Mouse (Mus musculus) liver, embryonic 14 days (tissue): ENCODE results near the gene Grwd1. TPM values are rescaled to one million over a fixed set of nuclear protein-coding genes. Genes with fewer than 3 reads are reported as not detected.

Source experiments
- polyA plus RNA-seq: library from polyadenylated mRNA; depleted of rRNA; stranded (reverse); fragments of >200 nt; gene quantifications from 2 replicates; pipeline ENCODE4 v1.2.3, GENCODE M21; 2012; rRNA removed

Grwd1 gene
- 11.5 and 14.3 TPM in 2 replicates for polyA plus RNA-seq

DNA sequence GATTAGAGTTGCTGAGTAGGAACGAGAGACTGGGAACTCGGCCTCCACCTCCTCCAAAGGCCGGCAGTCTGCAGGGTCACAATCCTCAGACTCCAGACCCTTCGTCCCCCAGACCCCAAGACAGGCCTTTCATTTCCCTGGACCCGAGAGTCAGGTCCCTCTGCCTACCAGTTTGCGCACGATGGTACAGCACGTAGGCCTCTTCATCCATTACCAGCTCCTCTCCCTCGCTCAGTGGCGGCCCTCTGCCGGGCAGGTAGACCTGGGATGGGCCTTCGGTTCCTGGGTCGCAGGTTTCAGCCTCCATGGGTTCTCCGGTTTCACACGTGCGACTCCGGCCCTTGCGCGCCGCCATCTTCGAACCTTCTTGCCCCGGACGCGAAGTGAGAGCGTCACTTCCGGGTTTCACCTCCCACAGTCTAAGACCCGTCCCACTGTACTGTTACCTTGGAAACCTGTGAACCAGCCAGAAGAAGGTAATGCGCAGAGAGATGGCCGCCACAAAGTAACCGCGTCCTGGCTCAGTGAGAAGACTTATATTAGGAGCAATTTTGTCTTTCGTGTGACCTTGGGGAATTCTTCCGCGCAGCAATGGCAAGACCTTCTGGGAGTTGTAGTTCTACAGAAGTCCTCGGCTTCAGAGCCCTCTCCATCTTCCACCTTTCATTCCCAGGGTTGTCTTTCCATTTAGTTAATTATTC lies at the start of gene Grwd1:
Gene Grwd1, minus strand, starts transcription at position 518 of the 701 bp plus-strand sequence.

DNA sequence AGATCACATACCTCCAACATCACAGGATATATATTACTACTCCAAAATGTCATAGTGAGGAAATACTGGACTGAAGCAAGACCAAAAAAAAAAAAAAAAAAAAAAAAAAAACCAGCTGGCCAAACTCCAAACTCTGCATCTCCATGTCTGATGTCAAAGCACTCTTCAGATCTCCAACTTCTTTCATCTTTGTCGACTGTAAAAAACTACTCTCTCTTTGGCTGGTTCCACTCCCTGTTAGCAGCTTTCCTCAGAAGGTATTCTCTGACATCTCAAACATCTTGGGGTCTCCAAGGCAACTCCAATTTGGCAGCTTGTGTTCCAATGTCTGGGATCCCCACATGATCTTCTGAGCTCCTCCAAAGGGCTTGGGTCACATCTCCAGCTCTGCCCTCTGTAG lies 47.5 kb upstream of the Grwd1 start, which contains the start of gene Grin2d:
Gene Grin2d, minus strand, starts transcription at position 101 of the 400 bp plus-strand sequence.

DNA sequence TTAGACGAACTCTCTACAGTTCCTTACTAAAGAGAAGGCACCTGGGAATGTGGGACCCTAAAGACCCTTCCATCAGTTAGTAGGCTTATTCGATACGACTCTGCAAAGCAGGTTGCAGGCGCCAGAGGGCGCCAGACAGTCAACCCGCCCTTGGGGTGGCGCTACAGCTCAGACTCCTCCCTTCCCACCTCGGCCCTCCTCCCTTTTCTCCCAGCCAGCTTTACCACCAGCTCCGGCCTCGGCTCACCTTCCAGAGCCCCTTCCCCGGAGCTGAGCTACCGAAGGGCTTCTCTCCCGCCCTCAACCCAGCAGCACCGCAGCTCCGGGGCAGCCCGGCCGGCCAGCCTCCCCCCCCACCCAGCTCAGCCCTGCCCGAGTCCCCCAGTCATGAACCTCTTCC lies 41.9 kb upstream of the Grwd1 start, which contains the start of gene Kdelr1:
Gene Kdelr1, plus strand, starts transcription at position 149 of the 400 bp plus-strand sequence.

DNA sequence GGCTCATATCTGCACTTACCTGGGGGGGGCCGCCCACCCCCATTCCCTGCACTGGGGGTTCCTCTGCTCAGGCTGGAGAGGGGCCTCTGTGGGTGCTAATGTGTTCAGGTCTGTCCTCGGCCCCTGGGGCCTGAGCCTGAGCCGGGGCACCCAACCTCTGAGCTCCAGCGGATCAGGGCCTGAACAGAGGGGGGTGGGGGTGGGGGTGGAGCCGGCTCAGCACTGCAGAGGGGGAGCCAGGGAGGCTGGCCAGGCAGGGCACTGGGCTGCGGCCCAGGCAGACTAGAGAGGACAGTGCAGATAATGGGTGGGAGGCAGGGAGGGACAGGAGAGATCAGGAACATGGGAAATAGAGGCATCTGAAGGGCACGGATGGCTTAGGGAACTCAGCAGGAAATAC lies 6.1 kb downstream of the Grwd1 start, which contains the start of gene Kcnj14:
Gene Kcnj14, minus strand, starts transcription at position 185 of the 400 bp plus-strand sequence.

DNA sequence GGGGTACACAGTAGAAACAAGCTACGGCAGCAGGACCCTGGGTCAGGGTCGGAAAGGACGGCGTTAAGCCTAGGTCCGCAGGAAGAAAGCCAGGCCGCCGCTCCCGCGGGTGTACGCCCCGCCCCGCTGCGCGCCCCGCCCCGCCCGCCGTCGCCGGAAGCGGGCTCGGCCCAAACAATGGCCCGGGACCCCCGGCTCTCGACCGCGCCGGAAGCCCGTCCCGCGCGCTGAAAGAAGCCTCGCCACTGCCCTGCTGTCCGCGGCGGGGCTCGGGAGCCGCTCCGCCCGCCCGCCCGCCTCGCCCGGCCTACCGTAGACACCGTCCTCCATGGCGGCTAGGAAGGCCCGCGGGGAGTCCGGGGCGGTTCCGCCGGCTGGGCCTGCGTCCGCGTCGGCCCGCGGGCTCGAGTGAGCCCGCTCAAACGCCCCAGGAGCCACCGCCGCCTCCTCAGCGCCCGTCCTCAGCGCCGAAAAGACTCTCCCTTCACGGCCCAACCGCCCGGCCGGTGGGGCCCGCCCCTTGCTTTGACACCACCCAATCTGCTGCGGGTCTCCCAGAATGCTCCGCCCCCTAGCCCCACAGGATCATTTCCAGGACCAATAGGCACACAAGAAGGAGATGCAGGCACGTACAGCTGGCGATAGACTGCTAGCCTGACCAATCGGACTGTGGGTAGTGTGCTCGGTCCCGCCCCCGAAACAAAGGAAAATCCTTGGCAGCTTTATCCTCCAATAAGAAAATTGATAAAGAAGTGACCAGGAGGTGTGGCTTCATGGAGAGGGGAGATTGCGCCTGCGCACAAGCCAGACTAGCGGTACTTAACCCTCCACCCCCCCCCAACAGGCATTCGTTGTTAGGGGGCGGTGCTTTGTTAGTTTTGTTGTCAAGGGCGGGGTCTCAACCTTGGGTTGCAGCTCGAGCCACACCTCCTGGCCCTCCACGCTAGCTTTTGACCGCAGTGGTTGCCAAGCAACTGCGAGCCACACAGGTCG lies 16.7 kb downstream of the Grwd1 start, which contains the start of gene Cyth2:
Gene Cyth2, minus strand, starts transcription at position 795 of the 993 bp plus-strand sequence.

DNA sequence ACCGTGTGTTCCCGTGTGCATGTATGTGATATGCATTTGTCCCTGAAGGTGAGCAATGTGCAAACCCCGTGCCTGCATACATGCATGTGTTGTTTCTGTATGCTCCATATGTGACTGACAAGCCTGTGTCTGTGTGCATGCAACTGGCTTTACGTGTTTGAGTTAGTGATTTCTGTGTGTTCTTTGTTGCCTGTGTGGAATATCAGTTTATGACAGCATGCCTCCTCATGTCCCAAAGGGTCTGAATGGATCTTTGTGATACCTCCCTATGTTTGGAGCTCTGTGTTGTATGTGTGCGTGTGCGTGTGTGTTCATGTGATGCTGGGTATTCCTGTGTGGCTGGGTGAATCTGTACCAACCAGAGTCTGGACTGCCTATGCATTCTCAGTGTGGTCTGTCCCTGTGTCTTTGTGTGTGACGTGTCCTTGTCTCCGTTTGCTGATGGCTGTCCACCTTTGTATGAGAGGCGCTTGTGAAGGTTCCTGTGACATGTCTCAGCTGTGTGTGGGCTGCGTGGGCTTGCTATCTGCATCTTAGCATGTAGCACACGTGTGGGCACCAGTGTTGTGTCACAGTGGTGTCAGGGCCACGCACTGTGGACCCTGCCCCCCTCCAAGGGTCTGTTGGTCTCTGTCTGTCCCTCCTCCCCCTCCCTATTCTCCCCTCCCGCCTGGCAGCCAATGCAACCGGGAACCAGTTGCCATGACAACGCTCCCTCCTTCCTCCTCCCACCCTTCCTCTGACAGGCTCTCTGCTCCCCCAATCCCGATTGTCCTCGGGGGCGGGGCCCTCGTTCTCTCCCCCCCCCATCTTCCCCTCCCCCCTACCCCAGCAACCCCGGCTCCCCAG lies 46.0 kb downstream of the Grwd1 start, which contains the start of gene Sult2b1:
Gene Sult2b1, minus strand, starts transcription at position 146 of the 849 bp plus-strand sequence.

DNA sequence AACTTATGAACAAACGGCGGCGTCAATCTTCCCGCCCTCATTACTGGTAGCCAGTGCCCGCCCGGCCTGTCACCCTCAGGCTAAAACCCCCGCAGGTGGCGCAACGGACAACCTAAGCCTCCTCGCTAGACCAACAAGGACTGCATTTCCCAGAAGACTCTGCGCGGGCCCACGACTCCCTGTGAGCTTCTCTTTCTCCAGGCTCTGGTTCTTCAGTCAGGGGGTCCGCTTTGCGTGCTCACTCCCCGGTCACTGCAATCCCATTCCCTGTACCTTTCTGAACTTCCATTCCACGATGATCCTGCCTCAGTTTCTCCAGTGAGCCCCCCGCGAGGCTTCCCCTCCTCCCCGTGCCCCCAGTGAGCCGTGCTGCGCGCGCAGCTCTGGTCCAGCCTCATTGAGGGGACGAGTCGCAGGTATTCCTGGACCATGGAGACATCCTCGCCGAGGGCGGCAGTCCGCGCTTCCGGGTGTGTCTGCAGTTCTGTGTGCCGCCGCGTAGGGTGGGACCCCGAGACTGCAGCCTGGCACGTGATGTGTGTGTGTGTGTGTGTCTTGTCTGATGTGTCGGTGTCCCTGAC lies 47.1 kb downstream of the Grwd1 start, which contains the start of gene Lmtk3:
Gene Lmtk3, plus strand, starts transcription at position 228 of the 581 bp plus-strand sequence.

Other genes with a start within 250 kb of the Grwd1 start
- not detected in 2 replicates for gene Fgf21, start 215.5 kb downstream of the Grwd1 start, polyA plus RNA-seq
- gene Fut1, start 213.7 kb downstream of the Grwd1 start, polyA plus RNA-seq: 0.01 TPM in 1 of 2 replicates, not detected in the other
- gene Izumo1, start 209.1 kb downstream of the Grwd1 start, polyA plus RNA-seq: 0.09 and 0.10 TPM in 2 replicates
- 2.0 and 2.2 TPM in 2 replicates for gene Rasip1, start 203.5 kb downstream of the Grwd1 start, polyA plus RNA-seq
- 0.37 and 0.43 TPM in 2 replicates for gene Mamstr, start 191.0 kb downstream of the Grwd1 start, polyA plus RNA-seq
- not detected in 2 replicates for gene Fut2, start 164.6 kb downstream of the Grwd1 start, polyA plus RNA-seq
- not detected in 2 replicates for gene Ntn5, start 146.9 kb downstream of the Grwd1 start, polyA plus RNA-seq
- 0.02 TPM in 1 of 2 replicates, not detected in the other for gene Sec1, start 136.5 kb downstream of the Grwd1 start, polyA plus RNA-seq
- gene Car11, start 131.1 kb downstream of the Grwd1 start, polyA plus RNA-seq: 0.14 and 0.37 TPM in 2 replicates
- 0.67 TPM in 2 replicates for gene Dbp, start 125.9 kb downstream of the Grwd1 start, polyA plus RNA-seq
- gene Rpl18, start 115.5 kb downstream of the Grwd1 start, polyA plus RNA-seq: 524 and 540 TPM in 2 replicates
- 6.3 and 7.1 TPM in 2 replicates for gene Sphk2, start 112.9 kb downstream of the Grwd1 start, polyA plus RNA-seq
- gene Fam83e, start 109.7 kb downstream of the Grwd1 start, polyA plus RNA-seq: 0.21 and 0.32 TPM in 2 replicates
- gene Spaca4, start 105.1 kb downstream of the Grwd1 start, polyA plus RNA-seq: not detected in 2 replicates
- gene Lmtk3, start 47.2 kb downstream of the Grwd1 start, polyA plus RNA-seq: 0.13 and 0.24 TPM in 2 replicates
- gene Sult2b1, start 46.3 kb downstream of the Grwd1 start, polyA plus RNA-seq: 0.22 and 0.28 TPM in 2 replicates
- 19.2 and 19.7 TPM in 2 replicates for gene Cyth2, start 16.4 kb downstream of the Grwd1 start, polyA plus RNA-seq
- 0.08 TPM in 2 replicates for gene Kcnj14, start 6.2 kb downstream of the Grwd1 start, polyA plus RNA-seq
- gene Kdelr1, start 41.8 kb upstream of the Grwd1 start, polyA plus RNA-seq: 52.6 and 59.3 TPM in 2 replicates
- 0.09 TPM in 2 replicates for gene Grin2d, start 47.4 kb upstream of the Grwd1 start, polyA plus RNA-seq
- gene Syngr4, start 65.8 kb upstream of the Grwd1 start, polyA plus RNA-seq: 0.64 and 0.83 TPM in 2 replicates
- gene Tmem143, start 66.0 kb upstream of the Grwd1 start, polyA plus RNA-seq: 7.8 and 8.8 TPM in 2 replicates
- 22.4 and 25.3 TPM in 2 replicates for gene Emp3, start 90.5 kb upstream of the Grwd1 start, polyA plus RNA-seq
- 1.0 and 1.1 TPM in 2 replicates for gene Ccdc114, start 93.1 kb upstream of the Grwd1 start, polyA plus RNA-seq
- gene Abcc6, start 199.4 kb upstream of the Grwd1 start, polyA plus RNA-seq: 9.6 and 12.4 TPM in 2 replicates
- gene Nomo1, start 202.8 kb upstream of the Grwd1 start, polyA plus RNA-seq: 17.1 and 18.2 TPM in 2 replicates